Mouse (Mus musculus): Measurements from ENCODE around the gene Ndufs2. TPM values are rescaled to one million over a fixed set of nuclear protein-coding genes. Genes with fewer than 3 reads are reported as not detected.
A peak's percentile ranks its signal among the peaks of the same experiment; 100 is the strongest.

Ndufs2 gene
- polyA plus RNA-seq, 1 experiment: 131 TPM

GRCm38 (mm10) chr1:171204249-171204644 lies 46.9 kb downstream of the Ndufs2 start:
- Histone ChIP-seq H3K4me1 (ENCODE audit: control insufficient read depth, insufficient read depth, low read length) (peaks cover 1% of the 10 kb centered on the region), H3K4me3 (ENCODE audit: insufficient read depth, low read length) (no peak overlapping the region), H3K27ac (ENCODE audit: insufficient read depth, low read depth, low read length) (no peak overlapping the region)
- no peak for TF ChIP-seq CTCF (IDR thresholded peaks at IDR 0.05; ENCODE audit: low read depth, low read length)
- no peak for TF ChIP-seq POLR2A (IDR thresholded peaks at IDR 0.05; ENCODE audit: borderline replicate concordance, low read depth, low read length)

- TF ChIP-seq CTCF (IDR thresholded peaks at IDR 0.05; ENCODE audit: low read depth, low read length) (no peak), POLR2A (IDR thresholded peaks at IDR 0.05; ENCODE audit: borderline replicate concordance, low read depth, low read length) (no peak)
- no peak overlapping the region for H3K4me3 ChIP-seq (ENCODE audit: insufficient read depth, low read length)
- no peaks in the 10 kb centered on the region for H3K4me1 ChIP-seq (ENCODE audit: control insufficient read depth, insufficient read depth, low read length)
- H3K27ac ChIP-seq (ENCODE audit: insufficient read depth, low read depth, low read length): no peak overlapping the region
These were observed 47.5 kb downstream of the Ndufs2 start for GRCm38 (mm10) chr1:171203471-171204248.

DNA sequence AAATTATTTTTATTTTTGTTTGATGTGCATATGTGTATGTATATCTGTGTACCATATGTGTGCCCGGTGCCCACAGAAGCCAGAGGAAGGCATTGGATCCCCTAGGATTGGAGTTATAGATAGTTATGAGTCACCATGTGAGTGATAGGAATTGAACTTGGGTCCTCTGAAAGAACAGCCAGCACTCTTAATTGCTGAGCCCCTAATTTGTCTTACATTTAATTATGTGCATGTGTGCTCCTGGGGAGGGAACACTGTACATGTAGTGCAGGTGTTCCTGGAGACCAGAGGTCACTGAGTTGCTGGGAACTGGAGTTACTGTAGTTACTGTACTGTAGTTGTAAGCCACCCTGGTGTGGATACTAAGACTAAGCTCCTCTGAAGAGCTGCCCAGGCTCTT lies 50.4 kb downstream of the Ndufs2 start:
- H3K4me3 ChIP-seq (ENCODE audit: insufficient read depth, low read length): no peak overlapping the region
- TF ChIP-seq POLR2A (IDR thresholded peaks at IDR 0.05; ENCODE audit: borderline replicate concordance, low read depth, low read length): no peak
- TF ChIP-seq CTCF (IDR thresholded peaks at IDR 0.05; ENCODE audit: low read depth, low read length): no peak
- peaks cover 2% of the 10 kb centered on the region; the same call in 1 of the 2 replicates for H3K4me1 ChIP-seq (ENCODE audit: control insufficient read depth, insufficient read depth, low read length)
- no peak overlapping the region for H3K27ac ChIP-seq (ENCODE audit: insufficient read depth, low read depth, low read length)

- Histone ChIP-seq H3K27ac (ENCODE audit: insufficient read depth, low read depth, low read length) (no peak overlapping the region), H3K4me3 (ENCODE audit: insufficient read depth, low read length) (no peak overlapping the region), H3K4me1 (ENCODE audit: control insufficient read depth, insufficient read depth, low read length) (peaks cover 4% of the 10 kb centered on the region; the same call in 1 of the 2 replicates)
- TF ChIP-seq CTCF (IDR thresholded peaks at IDR 0.05; ENCODE audit: low read depth, low read length) (no peak), POLR2A (IDR thresholded peaks at IDR 0.05; ENCODE audit: borderline replicate concordance, low read depth, low read length) (no peak)
These were observed 51.7 kb downstream of the Ndufs2 start for GRCm38 (mm10) chr1:171199532-171199931.

- Histone ChIP-seq H3K27ac (ENCODE audit: insufficient read depth, low read depth, low read length) (no peak within 1 kb of the TSS), H3K4me1 (ENCODE audit: control insufficient read depth, insufficient read depth, low read length) (peaks cover 14% of the 10 kb centered on the region), H3K4me3 (ENCODE audit: insufficient read depth, low read length) (peak within 1 kb of the TSS; percentile 85)
- TF ChIP-seq CTCF (IDR thresholded peaks at IDR 0.05; ENCODE audit: low read depth, low read length): no peak
- no peak for TF ChIP-seq POLR2A (IDR thresholded peaks at IDR 0.05; ENCODE audit: borderline replicate concordance, low read depth, low read length)
These were observed 55.2 kb downstream of the Ndufs2 start, which contains the start of gene Pcp4l1 for GRCm38 (mm10) chr1:171195887-171196397. Pcp4l1 (minus strand) TSS chr1:171196268.

GRCm38 (mm10) chr1:171195046-171195822 lies 56.0 kb downstream of the Ndufs2 start:
- no peak overlapping the region for H3K27ac ChIP-seq (ENCODE audit: insufficient read depth, low read depth, low read length)
- no peak for TF ChIP-seq CTCF (IDR thresholded peaks at IDR 0.05; ENCODE audit: low read depth, low read length)
- no peak for TF ChIP-seq POLR2A (IDR thresholded peaks at IDR 0.05; ENCODE audit: borderline replicate concordance, low read depth, low read length)
- H3K4me1 ChIP-seq (ENCODE audit: control insufficient read depth, insufficient read depth, low read length): peaks cover 14% of the 10 kb centered on the region
- peak overlapping the region; percentile 85 for H3K4me3 ChIP-seq (ENCODE audit: insufficient read depth, low read length)

DNA sequence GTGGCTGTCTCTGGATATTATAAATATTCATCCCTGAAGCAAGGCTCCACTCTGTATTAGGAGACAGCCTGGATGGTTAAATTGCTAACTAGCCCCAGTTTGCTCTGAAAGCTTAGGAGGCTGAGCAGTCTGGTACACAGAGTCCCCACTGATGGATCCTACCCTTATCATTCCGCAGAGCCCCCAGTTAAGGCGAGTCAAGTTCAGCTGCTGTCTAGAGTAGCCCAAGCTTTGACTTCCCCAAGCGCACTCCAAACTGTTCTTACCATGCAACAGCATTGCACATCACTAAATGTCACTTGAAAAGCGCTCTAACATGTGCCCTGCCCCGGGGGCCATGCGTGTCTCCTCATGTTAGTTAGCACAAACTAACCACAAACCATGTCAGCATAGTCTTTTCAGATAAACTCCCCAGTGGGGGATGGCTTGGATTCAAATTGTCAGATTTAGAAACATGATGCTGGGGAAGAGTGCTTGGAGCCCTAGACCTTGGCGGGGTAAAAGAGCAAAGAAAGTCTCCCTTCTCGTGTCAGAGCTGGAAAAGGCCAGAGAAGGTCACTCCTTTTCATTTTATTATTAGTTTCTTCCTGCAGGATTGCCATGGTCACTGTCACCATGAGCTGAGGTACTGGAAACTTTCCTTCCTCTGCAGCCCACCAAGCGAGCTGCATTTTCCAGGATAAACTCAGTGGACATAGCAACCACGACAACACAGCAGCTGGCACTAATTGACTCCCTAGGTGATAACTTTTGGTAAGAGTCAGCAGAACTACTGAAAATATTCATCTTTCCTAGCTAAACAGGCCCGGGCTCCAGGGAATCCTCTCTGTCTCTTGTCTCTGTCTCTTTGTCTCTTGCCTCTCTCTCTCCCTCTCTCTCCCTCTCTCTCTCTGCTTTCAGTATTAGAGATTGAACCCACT lies 57.0 kb downstream of the Ndufs2 start:
- peak overlapping the region; percentile 3; the same call in 1 of the 2 replicates for H3K4me3 ChIP-seq (ENCODE audit: insufficient read depth, low read length)
- no peak overlapping the region for H3K27ac ChIP-seq (ENCODE audit: insufficient read depth, low read depth, low read length)
- TF ChIP-seq CTCF (IDR thresholded peaks at IDR 0.05; ENCODE audit: low read depth, low read length) (no peak), POLR2A (IDR thresholded peaks at IDR 0.05; ENCODE audit: borderline replicate concordance, low read depth, low read length) (no peak)
- H3K4me1 ChIP-seq (ENCODE audit: control insufficient read depth, insufficient read depth, low read length): peaks cover 14% of the 10 kb centered on the region

DNA sequence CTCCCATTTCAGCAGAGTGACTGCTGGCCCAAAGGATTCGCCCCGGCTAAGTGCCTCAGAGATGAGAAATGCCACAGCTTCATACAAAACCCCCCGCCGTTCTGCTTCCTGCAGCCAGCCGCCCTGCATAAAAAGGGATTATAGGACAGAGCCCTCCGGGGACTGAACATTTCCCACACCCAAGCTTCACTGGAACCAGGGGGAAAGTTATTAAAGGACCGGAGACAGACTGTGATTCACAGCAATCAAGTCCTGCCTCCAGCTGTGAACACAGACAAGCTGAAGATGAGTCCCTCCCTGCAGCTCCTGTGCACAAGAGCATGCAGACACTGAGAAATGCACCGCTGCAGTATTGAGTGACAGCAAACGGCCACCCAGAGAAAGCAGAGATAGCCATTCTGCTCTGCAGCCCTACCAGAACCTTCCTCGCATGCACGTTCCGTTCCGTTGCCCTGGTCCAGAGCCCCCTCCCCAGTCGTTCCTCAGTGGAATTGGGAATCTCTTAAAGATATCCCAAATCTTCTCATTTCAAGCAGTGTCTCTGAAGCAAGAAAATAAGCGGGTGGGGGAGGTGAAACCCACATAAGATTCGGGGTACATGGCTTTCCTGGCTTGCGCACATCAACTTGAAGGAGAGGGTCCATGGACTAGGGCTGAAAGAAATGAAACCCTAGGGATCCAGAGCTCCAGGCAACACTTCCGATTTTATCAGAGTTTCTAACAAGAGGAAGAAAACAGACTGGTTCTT lies 57.9 kb downstream of the Ndufs2 start:
- Histone ChIP-seq H3K27ac (ENCODE audit: insufficient read depth, low read depth, low read length) (no peak overlapping the region), H3K4me3 (ENCODE audit: insufficient read depth, low read length) (no peak overlapping the region), H3K4me1 (ENCODE audit: control insufficient read depth, insufficient read depth, low read length) (peaks cover 23% of the 10 kb centered on the region)
- TF ChIP-seq POLR2A (IDR thresholded peaks at IDR 0.05; ENCODE audit: borderline replicate concordance, low read depth, low read length): no peak

All from bone marrow macrophage, adult 2 months (primary cell).